Mouse (Mus musculus) mouse embryonic stem cell (cell line): ENCODE data around the gene Pitx1.

Experiments
- in situ Hi-C, 2 experiments: fragments of 300-500 bp; cut with MboI; formaldehyde crosslinking; loops; 1 replicate in 1 of 2; 3 replicates in 1 of 2; pipeline ENCODE4 v1.14.3; 2019 to 2020; ENCODE audit warnings: low sequenced_read_pairs in 2 of 2, low pct_unique_long_range_greater_than_20kb in 1 of 2, mixed read lengths in 1 of 2; ENCODE audit not compliant: unreplicated experiment in 1 of 2

Gene Pitx1

DNA sequence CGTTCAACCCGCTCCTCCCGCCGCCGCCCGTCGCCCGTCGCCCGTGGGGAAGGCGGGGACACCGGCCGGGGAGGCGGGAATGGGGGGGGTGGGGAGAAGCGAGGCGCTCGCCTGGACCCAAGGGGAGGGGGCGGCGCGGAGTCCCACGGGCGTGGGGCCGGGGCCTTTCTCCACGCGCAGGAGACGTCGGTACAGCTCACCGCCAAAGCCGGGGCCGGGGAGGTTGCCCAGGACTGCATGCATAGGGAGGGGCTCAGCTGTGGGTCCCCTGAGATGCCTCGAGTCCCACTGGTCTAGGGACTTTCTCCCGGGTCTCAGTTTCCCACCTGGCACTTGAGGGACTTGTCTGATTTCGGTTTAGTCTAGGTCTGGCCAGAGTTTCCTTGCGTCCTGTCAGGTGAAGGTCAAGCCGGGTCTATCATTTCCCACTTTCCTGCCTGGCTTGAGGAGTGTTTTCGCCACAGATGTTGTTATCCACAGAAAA is at the start of gene Pitx1:
Pitx1 (minus strand) TSS at position 51 of the 484 bp plus-strand sequence.
- in situ Hi-C loops = loop anchor here in 1 of 2 experiments (25.0 kb wide), 2 partner anchors 874 to 1099 kb away; partner anchors contain the start of gene Gprin1

- in situ Hi-C loops = no loop called here
Observed at GRCm38 (mm10) chr13:55881431-55882202, 45.6 kb upstream of the Pitx1 start.

GRCm38 (mm10) chr13:55878353-55878752 is 42.4 kb upstream of the Pitx1 start:
- in situ Hi-C loops = no loop called here

DNA sequence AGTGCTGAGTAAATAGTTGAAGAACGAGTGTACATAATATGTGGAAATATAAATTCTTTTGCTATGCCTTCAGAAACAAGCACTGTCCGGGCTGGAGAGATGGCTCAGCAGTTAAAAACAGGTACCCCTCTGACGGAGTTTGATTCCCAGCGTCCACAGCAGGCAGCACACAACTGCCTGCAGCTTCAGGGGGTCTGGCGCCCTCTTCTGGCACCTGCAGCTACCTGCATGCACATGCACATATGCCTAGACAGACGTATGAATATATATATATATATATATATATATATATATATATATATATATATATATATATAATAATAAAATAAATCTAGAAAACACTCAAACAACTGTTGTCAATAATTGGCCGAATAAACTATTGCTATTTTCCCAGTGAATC is 35.4 kb upstream of the Pitx1 start:
- in situ Hi-C loops = no loop called here

DNA sequence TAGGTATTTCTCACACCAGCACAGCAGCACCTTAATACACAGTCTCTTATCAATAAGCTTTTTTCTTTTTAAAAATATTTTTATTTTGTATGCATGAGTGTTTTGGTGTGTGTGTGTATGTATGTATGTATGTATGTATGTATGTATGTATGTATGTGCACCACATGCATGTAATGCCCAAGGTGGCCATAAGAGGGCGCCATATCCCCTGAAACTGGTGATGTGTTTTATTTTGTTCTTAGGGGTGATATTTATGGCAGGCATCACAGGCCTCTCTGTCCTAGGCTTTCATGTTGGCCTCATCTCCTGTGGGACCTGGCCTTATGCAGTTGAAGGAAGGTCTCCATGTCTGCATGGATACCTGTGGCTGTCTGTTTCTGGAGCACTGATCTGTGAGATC is 34.0 kb upstream of the Pitx1 start:
- in situ Hi-C loops = no loop called here

GRCm38 (mm10) chr13:55867540-55868103 is 31.6 kb upstream of the Pitx1 start:
- in situ Hi-C loops = no loop called here

DNA sequence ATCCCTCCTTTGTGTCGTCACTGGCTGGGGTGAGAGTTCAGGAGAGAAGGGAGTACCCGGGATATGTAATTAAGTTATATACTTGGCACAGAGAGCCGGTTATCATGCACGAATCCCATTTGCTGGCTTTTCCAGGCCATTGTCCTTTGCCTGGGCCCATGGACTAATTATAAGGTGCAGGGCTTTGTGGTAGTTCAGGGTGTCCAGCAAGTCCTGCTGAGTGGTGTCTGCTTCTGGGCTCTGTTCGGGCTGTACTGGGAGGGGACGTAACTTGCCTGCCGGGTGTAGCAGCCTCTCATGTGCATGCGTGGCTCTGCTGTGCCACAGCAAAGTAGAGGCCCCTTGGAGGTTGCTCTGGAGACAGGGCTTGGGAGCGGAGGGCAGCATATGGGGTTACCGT is 24.5 kb upstream of the Pitx1 start:
- in situ Hi-C loops = no loop called here

GRCm38 (mm10) chr13:55858463-55858862 is 22.5 kb upstream of the Pitx1 start:
- in situ Hi-C loops = no loop called here

DNA sequence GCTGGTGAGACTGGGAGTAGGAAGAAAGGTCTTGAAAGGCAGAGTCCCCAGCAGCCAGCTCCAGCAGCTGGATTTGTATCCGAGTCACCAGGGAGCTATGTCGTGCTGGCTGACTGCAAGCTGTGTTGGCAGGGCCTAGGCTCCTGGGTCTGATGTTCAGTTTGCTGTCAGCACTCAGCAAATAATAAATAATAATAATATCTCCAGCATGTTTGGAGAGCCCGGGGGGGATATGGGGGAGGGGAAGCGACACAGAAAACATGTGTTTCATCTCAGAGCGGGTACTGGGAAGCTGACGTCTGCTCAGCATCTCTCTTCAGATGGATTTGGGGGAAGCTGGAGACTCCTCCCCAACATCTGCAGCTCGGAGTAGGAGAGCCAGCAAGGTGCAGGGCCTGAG is 19.8 kb upstream of the Pitx1 start:
- in situ Hi-C loops = no loop called here

DNA sequence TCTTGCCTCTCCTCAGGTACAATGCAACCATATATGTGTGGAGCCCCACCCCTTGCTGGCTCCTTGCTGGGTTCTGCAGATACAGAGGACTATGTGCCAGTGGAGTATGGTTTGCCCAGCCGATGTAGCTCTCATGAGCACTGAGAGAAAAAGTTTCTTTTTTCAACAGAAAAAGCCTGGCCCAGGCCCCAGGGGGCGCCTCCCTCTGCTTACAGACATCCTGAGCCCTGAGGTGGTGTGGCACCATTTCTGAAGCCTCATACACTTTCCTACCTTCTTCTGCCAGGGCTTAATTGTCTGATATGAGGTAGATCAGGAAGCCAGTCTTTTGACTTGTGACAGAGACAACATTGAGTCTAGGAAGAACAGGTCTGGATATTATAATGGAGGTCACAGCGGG is 16.2 kb upstream of the Pitx1 start:
- in situ Hi-C loops = no loop called here

GRCm38 (mm10) chr13:55850726-55851125 is 14.7 kb upstream of the Pitx1 start:
- in situ Hi-C loops = no loop called here

- in situ Hi-C loops = loop anchor here in 1 of 2 experiments (25.0 kb wide), 2 partner anchors 886 to 1111 kb away; partner anchors contain the start of gene Gprin1
Observed at GRCm38 (mm10) chr13:55848604-55849190, 12.7 kb upstream of the Pitx1 start.

DNA sequence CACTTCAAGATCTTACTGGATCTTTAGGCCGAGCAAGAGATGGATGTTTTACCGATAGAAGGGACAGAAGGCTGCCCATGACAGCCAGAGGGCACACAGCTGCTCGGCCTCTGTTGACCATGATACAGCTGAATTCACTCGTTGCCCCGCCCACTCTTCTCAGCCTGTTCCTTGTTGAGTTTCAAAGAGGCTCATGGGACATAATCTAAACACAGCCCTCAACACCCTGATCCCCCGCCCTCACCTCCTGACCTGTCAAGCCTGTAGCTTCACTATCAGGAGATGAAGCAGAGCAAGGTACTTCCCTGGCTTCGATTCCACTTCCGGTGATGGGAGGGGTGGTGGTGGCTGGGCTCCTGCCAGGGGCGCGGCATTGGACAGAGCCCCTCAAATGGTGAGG is 11.8 kb upstream of the Pitx1 start:
- in situ Hi-C loops = loop anchor here in 1 of 2 experiments (25.0 kb wide), 2 partner anchors 886 to 1111 kb away; partner anchors contain the start of gene Gprin1

DNA sequence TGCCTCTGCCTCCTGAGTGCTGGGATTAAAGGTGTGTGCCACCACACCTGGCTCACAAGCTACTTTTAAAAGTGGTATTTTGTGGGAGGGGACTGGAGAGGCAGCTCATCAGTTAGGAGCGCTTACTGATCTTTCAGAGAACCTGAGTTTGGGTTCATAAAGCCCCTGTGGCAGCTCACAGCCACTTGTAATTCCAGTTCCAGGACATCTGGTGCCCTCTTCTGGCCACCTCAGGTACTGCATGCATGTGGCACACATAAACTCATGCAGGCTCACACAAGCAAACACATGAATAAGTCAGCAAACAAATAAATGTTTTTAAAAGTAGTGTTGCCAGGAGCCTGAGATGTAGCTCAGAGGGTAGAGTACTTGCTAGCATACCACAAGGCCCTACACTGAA is 7.7 kb upstream of the Pitx1 start:
- in situ Hi-C loops = loop anchor here in 1 of 2 experiments (25.0 kb wide), 2 partner anchors 881 to 1106 kb away; partner anchors contain the start of gene Gprin1

DNA sequence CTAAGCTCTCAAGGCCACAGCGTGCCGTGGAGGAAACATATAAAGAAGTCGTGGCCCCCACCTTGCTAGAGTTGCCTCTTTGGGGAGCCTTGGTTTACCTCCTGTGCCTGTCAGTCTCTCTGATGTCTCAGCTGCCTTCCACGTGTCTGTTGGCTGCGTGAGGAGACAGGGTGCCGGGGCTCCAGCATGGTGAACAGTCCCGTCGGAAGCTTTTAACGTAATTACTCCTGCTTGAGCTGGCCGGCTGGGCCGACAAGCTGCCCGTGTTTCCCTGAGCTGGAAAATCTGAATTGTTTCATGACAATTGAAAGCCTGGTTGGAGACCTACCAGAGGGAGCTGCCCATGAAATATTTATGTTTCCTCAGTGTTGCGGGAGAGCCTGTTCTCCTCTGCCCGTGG is 4.2 kb upstream of the Pitx1 start:
- in situ Hi-C loops = loop anchor here in 1 of 2 experiments (25.0 kb wide), 2 partner anchors 878 to 1103 kb away; partner anchors contain the start of gene Gprin1

- in situ Hi-C loops = loop anchor here in 1 of 2 experiments (25.0 kb wide), 2 partner anchors 875 to 1100 kb away; partner anchors contain the start of gene Gprin1
Observed at GRCm38 (mm10) chr13:55836786-55837780, 1.1 kb upstream of the Pitx1 start.

- in situ Hi-C loops = loop anchor here in 1 of 2 experiments (25.0 kb wide), 2 partner anchors 873 to 1098 kb away; partner anchors contain the start of gene Gprin1
Observed at GRCm38 (mm10) chr13:55835548-55836097, 369 bp downstream of the Pitx1 start.
